Mouse (Mus musculus) megakaryocyte progenitor cell, adult 5-6 weeks (primary cell): ENCODE results near the gene Hils1. TPM values are rescaled to one million over a fixed set of nuclear protein-coding genes. Genes with fewer than 3 reads are reported as not detected.
"Not testable (repeated sequence)": the region's sequence is repeated elsewhere in the genome, so short reads cannot be mapped to it uniquely, and the experiment has no call there.

Experiments used
- ATAC-seq: replicated peaks from 2 replicates; pipeline ENCODE4 v1.8.0; 2016; ENCODE audit warnings: mild to moderate bottlenecking, moderate TSS enrichment, inconsistent platforms; ENCODE audit not compliant: poor library complexity
- total RNA-seq, 2 experiments: library from RNA; stranded (forward) in 1 of 2; stranded (reverse) in 1 of 2; fragments of 157-497, 149-512 nt in 1 of 2; fragments of 200-1000 nt in 1 of 2; gene quantifications; 2 replicates each; pipeline versions ENCODE4 v1.2.3 to v1.2.4; 2015 to 2017

Hils1 gene
- total RNA-seq, 2 experiments from 2014 or later: not detected

DNA sequence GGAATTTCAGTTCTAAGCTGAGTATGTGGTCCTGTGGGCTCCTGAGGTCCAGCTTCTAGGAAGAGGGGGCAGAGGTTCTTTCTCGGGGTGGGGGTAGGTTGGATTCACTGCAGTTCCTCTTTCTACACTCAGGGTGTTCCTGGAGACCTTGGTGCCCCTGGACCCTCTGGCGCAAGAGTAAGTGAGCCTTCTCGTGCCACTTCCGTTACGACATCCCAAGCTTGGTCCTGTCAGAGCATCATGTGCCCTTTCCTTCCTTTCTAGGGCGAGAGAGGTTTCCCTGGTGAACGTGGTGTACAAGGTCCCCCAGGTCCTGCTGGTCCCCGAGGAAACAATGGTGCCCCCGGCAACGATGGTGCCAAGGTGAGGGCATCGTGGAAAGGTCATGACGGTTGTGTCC lies 22.2 kb upstream of the Hils1 start:
- ATAC-seq: peak; percentile 86

DNA sequence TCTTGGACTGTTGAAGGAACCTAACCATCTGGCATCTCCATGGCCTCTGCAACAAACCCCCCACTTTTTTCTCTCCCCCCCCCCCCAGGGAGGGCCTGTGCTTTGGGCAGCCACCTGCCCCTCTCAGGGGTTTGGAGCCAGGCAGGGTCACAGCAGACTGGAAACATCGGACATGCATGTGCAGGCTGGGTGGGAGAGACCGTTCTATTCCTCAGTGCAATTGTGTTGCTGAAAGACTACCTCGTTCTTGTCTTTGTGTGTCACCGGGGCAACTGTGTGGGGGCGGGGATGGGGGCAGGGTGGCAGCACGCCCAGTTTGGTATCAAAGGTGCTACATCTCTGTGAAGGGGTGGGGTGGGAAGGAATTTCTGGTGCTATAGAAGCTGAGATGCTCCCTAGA lies 15.2 kb upstream of the Hils1 start:
- ATAC-seq: no peak

DNA sequence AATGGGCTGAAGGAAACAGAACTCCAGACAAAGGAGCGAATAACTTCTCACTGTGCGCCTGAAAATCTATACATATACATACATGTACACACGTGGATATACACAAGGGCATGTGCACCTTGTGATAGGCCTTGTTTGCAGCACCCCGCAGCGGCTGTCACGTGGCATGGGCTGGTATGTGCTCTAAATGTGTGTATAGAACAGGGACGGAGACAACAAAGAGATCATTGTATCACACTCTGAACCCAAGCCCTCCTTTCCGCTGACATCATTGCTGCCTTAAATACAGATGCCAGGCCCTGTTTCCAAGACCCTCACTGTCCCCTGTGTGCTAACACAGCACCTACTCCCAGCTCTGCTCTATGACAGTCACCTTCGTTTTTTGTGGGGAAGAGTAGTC lies 12.3 kb upstream of the Hils1 start:
- no peak for ATAC-seq

DNA sequence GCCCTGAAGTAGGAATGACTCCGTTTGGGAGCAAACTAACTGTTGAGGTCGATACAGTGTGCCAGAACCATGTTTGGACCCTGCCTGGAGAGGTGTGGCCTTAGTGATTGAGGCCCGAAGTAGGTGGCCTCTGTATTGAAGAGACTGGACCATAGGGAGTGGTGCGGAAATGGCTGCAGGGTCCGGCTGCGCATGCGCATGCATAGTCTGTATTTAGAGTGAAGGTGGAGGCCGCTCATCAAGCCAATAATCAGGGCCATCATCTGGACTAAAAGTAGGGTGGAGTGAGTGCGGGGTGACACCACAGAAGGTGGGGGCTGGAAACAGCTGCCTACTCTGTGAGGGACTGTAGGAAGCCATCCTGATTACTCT lies 9.7 kb upstream of the Hils1 start:
- ATAC-seq: no peak

DNA sequence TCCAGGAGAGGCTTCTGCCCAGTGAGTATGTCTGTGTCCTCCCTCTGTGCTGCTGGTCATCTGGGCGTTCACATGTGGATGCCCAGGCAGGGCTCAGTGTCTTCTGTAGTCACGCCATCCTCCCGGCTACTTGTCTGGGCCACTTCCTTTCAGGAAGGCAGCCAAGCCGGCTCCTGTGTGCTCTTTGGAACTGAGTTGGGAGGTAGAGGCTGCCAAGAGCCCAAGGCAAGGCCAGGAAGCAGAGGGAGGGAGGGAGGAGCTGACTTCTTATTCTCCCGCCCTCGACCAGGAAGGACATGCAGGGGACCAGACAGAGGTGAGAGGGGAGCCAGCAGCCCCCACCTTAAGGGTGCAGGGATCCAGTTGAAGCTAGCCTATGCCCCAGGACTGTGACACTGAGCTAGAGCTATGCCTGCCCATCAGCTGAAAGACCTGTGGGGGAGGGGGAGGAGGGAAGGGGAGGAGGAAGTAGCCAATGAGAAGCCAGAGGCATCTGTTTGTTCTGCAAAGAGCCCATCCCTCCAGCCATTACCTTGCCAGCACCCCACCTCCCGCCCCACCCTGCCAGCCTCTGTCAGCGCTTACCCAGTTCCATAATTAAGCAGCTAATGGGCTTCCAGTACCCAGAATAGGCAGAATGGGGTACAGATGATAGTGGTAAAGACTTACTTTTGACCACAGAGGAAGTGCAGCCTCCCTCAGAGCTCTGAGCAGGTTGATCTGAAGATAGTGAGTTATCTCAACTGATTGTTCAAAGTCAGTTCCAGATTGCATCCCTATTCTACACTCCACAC lies 9.1 kb upstream of the Hils1 start:
- ATAC-seq: 0 out of 2 replicates have a peak, but pooled peaks have one; percentile 23

DNA sequence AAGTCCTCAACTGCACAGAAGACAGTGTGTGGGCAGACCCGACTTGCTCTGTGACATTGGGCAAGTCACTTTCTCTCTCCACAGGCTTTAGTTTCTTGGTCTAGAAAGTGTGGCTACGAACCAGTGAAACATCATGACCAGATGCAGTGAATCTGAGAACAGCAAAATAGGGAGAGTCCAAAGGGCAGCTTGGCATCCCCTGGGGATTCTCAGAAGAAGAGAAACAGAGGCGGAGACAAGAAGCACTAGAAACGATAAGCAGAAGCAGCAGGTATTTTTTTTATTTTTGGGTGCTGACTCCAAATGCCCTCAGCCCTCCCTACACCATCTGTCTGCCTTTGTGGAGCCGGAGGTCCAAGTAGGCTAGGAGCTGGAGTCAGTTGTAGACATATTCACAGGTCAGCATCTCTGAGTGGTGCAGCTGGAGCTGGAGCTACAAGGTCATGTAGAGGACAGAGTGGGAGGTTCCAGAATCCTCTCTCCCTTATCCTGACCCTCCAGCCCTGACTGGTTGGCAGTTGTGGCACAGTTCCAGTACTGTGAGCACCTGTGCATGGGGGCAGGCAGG lies 4.8 kb upstream of the Hils1 start:
- ATAC-seq: no peak

DNA sequence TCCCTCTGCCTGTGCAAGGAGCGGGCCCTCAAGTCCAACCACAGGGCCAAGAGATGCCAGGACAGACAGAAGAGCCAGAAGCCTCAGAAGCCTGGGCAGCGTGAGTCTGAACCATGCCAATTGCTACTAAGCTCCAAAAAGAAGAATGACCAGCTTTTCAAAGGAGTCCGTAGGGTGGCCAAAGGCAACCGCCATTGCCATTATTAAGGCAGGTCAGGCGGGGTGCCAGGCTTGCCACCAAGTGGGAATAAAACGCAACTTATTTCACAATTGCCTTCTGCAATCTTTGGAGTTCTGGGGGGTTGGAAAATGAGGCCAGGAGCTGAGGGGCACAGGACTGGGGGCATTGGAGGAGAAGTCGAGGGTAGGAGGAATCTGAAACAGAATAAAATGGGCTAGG lies 794 bp downstream of the Hils1 start:
- ATAC-seq: no peak

DNA sequence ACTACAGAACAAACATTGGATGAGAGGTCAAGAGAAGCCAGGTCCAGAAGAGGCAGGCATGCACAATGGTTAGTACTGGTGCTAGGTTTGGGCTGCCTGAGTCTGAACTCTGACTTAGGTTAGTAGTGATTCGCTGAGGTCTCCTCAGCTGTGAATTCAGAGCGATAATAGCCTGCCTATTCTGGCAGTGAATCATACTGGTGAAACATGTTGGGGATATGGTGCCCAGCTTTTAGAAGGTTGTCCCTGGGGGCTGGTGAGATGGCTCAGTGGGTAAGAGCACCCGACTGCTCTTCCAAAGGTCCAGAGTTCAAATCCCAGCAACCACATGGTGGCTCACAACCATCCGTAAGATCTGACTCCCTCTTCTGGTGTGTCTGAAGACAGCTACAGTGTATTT lies 2.3 kb downstream of the Hils1 start:
- not testable (repeated sequence) for ATAC-seq

DNA sequence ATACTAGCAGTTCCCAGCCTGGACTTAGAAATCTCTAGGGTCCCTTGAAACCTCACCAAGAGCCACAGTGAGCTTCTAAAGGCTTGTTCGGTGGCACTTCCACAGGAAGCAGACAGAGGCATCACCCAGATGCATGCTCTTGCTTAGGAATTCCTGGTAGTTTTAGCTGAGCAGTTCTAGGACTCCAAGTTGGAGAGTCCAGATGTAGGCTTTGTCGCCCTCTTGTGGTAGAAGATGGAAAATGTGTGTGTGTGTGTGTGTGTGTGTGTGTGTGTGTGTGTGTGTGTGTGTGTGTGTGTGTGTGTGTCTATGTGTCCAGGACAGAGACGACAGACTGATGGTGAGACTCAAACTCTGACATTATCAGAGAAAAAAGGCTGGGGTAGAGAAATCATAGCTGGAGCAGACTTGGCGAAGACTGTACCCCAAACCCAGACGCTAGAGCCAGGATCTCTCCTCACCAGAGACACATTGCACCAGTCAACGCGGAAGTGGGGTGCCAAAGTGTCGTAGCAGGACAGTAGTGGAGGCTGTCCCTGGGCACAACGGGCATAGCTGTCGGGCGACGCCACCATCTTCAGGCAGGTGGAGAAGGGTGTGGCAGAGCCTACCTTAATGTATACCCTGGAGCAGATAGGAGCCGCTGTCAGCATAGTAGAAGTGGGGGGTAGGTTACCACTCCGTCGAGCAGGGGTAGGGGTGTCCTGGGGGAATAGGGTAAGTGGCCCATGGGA lies 3.0 kb downstream of the Hils1 start:
- ATAC-seq: peak; percentile 80

DNA sequence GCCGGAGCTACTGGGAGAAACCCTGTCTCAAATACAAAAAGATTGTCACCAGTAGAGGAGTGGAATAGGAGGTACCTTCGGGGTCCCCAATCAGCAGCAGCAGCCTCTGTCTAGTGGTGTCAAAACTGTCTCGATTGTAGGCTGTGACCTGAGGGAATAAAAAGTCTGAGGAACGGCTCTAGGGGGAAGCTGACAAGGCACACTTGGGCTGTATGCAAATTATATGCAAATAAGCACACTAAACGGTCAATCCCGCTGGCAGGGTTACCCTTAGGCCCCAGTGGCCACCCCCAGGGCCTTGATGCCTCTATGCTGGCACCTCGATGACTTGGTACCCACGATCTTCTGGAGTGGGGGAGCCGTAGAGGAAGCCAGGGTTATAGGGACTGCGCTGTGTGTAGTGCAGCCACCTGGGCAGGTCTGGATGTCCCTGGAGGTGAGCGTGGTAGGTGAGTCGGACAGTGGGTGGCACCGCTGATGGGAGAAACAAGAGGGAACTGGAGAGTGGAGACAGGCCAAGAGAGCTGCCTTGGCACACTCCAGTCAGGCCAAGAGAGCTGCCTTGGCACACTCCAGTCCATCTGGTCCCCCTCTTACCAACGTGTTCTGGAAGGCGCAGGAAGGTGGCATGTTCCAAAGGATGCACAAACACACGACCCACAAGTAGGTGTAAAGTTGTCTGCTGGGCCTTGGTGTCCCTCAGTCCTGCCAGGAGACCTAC lies 4.7 kb downstream of the Hils1 start:
- no peak; the same call in 1 of the 2 replicates for ATAC-seq

DNA sequence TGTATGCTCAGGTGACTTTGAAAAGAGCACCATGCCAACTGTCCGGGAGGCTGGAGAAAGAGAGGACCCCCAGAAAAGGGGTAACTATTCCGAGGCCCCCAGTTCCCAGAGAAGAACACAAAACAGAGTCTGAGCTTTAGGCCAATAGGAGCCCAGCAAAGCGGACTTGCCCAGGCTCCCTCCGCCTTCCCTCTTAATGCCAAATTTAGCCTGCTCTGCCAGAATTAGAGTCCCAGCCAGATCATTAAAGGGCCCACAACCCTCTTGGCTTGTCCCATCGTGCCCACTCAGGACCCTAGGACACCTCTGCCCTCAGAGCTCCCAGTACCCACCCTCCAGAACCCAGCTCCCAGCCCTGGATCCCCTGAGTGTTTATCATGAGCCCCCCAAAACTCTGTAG lies 5.5 kb downstream of the Hils1 start:
- no peak for ATAC-seq

DNA sequence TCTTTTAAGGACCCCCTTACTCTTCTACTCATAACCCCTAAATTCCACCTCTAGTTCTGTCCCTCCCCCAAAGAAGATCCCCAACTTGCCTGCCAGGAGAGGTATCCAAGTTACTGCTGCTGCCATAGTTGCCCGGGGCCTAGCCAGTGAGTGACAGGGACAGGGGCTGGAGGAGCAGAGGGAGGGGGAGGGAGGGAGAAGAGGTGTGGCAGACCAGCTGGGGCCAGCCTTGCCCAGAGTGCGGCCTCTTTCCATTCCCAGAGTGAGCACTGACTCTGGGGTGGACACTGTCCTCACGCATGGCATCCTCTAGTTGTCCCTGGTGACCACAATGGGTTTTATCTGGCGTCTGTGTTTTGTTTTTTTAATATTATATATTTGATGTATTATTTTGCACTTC lies 5.9 kb downstream of the Hils1 start:
- no peak for ATAC-seq

DNA sequence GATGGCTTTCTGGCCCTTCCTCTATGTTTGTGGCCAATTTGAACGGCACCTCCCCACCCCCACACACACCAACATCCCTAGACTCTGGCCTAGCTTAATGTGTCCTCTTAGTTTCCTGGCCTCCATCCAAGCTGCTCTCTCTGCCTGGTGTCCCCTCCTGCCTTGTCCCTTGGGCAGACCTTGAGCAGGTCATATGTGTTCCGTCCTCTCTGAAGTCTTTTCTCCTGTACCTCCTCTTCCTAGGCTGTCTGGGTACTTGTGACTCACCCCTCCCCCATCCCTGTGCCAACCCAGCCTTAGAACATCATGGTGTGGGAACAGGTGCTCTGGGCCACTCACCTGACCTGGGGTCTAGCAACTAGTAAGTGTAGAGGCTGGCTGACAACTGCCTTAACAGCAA lies 7.6 kb downstream of the Hils1 start:
- no peak for ATAC-seq

DNA sequence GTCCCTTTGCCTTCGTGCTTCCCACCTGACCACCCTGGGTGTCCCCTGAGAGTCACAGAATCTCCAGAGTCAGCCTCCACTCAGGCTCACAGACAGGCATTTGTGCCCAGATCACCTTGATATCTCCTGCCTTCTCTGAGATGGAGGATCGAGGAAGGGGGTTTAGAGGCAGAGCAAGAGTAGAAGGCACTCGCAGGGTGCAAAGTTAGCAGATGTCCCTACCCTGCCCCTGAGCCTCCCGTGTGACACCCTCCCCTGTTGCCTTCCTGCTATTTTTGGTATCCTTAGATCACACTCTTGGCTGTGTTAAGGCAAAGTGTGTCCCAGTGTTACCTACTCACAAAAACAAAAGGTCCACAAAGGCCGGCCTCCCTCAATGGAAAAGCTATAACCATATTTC lies 8.8 kb downstream of the Hils1 start, which contains the start of gene Sgca:
Gene Sgca (minus strand): TSS at position 129 of the 400 bp plus-strand sequence.
- no peak for ATAC-seq

DNA sequence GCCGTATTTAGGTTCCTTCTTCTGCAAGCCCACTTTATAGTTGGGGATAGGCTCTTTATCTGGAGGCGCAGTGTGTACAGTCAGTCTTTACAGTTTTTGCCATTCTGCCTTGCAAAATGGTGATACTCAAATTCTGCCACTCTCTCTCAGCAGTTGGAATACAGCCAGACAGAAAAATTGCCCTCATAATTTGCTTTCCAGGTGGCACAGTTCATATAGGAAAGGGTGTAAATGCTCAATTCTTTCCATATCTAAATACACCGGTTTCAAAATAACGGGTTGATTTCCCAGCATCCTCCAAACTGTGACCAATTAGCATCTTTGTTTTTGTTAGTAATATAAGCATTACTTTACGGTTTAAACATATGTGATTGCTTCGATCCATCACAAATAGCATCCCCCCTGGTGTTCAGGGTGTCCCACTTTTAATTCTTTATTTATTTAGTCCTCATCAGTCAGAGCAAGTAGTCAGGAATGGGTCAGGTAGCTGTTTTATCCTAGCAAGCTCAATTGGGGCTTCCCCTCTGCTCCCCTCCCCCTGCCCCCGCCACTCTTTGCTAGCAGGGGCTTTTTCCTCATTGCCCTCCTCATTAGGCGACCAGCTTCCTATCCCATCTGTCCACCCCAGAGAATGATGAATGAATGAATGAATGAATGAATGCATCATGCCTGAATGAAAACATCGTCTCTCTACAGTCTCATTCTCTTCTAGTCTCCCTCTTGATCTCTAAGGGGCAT lies 11.0 kb downstream of the Hils1 start:
- no peak; the same call in 1 of the 2 replicates for ATAC-seq

DNA sequence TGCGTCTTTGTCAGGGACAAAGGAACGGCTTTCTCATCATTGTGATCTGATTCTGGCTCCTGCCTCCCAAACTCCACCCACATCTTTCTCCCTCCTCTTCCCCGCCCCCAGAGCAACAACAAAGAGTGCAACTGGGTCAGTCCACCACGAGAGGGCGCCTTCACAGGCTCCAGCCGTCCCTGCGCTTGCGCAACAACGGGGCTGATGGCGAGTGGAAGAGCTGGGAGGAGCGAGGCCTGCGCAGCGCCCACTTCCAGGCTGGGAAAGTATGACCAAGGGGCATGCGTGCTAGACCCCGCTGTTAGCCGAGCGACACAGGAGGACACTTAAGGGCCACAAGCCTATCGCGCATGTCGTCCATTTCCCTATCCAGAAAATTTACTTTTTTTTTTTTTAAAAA lies 11.6 kb downstream of the Hils1 start:
- ATAC-seq: peak; percentile 98

DNA sequence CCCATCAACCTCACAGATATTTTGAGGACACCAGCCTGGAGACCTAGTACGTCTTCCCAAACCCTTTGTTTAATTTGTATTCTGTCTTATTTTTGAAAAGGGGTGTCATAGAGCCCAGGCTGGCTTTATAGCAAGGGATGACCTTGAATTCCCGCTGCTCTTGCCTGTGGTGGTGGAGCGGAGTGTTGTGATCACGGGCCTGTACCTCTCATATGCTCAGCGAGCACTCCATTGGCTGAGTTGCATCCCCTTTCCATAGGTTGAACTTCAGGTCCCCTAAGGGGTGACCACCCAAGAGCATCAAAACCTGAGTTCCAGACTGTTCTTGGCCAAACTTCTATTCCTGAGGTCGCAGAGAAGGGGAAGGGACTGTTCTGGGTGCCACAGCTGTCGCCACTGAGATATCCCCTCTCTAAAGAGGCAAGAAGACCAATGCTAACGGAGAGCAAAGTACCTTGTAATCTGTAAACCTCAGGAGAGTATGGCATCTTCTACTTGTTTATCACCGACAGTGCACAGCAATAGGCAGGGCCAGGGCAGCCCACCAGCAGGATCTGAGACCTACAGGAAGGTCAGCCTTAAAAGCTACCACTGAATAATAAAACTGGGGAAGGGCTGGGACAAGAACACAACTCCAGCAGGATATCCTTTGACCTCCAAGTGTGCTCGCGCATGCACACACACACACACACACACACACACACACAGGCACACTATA lies 12.2 kb downstream of the Hils1 start:
- ATAC-seq: peak; percentile 43

DNA sequence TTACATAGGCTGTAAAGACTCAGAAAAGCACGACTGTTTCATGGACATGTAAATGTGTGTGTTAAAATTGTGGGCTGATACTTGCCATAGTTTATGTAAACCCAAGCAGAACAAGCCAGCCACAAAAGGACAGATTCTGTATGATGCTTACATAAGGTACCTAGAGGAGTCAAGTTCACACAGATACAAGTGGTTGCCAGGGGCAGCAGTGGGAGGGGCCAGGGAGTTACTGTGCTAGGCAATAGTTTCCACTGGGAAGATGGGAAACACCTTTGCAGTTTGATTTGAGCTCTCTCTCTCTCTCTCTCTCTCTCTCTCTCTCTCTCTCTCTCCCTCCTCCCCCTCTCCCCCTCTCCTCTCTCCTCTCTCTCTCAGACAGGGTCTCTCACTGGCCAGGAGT lies 17.7 kb downstream of the Hils1 start:
- no peak for ATAC-seq

DNA sequence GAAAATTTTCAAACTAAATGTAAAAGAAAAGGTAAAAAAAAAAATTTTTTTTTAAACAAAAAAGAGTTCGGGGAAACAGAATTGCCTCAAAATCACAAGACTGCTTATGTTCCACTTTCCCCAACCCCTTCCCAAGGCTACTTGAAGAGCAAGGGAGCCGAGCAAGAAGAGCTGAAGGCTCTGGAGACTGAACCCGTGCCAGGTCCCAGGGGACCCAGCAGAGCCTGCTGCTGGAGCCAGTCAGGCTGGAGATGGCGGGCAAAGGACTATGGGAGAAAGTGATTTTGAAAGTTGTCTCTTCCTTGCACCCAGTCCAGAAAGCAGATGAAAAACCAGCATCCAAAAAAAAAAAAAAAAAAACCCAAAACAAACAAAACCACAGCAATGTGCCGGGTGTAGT lies 18.4 kb downstream of the Hils1 start:
- ATAC-seq: no peak

DNA sequence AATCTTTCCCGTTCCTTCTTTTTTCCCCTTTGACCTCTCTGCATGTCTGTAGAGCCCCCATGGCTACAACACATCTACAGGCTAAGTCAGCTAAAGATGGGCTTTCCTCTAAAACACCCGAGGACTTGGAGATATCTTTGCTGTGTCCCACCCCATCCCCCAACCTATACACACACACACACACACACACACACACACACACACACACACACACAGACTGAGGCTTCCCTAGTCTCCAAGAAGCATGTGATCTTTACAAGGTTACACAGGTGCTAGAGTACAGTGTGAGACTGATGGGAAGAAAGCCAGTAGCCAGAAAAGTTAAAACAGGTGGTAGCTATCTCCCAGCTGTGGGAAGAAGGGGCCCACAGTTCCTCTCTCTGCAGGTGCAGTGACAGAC lies 19.0 kb downstream of the Hils1 start:
- ATAC-seq: no peak
